Mouse (Mus musculus) T-helper 2 cell (primary cell): ENCODE measurements at regions not wholly inside any gene's neighbourhood (a gene's known extent, or its start where the extent isn't known, plus 50 kb on each side); places are given as distances from the start of the nearest gene placed in this dataset.

Experiments
- in situ Hi-C: fragments of 300-600 bp; cut with MboI, MseI; formaldehyde crosslinking; loops from one replicate; pipeline ENCODE4 v1.15.1; 2025; ENCODE audit warnings: high pct_unique_total_duplicates

DNA sequence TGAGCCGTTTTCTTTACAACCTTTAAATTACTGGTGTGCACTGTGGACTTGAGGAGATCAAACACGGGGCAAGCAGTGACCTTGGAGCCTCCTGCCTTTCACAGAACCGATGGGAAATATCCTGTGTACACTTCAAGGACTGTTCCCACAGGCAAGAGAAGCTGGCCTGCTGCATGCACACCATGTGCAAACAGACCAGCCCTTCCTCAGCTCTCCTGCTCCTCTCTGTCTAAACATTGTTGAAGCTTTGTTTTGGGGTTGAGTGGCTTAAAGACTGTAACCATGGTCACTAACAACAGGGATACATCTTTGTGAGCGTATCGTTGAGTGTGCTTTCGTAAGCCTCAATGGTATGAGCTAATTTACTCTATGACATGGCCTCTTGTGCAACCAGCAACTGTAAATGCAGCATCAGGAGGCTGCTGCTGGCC is 50.2 kb upstream of the Agps start:
- in situ Hi-C loops = loop anchor here (5.0 to 25.0 kb wide), 2 partner anchors 174 to 181 kb away; no protein-coding TSS in a partner anchor

DNA sequence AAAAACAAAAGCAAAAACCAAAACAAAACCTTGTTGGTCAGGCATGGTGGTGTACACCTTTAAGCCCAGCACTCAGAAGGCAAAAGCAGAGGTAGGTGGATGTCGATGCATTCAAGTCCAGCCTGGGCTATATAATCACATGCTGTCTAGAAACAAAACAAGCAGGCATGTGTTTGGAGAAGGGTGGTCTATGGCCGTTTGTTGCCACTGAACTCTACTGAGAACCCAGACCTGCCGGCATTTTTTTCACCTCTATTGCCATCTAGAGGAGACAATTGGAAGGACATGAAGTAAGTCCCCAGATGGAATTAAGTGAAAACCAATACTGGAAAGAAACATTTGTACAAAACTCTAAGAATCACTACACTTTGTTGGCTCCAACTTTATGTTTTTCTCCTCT is 50.9 kb upstream of the Agps start:
- in situ Hi-C loops = loop anchor here (5.0 to 25.0 kb wide), 2 partner anchors 174 to 181 kb away; no protein-coding TSS in a partner anchor

DNA sequence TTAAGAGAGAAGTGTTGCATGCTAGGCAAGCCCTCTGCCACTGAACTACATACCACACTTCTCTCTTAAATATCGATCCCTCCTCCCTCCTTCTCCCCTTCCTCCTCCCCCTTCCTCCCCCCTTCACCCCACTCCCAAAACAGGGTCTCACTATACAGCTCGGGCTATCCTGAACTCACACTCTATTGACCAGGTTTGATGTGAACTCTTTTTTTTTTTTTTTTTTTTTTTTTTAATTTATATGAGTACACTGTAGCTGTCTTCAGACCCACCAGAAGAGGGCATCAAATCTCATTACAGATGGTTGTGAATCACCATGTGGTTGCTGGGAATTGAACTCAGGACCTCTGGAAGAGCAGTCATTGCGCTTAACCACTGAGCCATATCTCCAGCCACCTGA is 53.3 kb upstream of the Agps start:
- in situ Hi-C loops = loop anchor here (25.0 kb wide), 1 partner anchor 184 kb away; no protein-coding TSS in a partner anchor

DNA sequence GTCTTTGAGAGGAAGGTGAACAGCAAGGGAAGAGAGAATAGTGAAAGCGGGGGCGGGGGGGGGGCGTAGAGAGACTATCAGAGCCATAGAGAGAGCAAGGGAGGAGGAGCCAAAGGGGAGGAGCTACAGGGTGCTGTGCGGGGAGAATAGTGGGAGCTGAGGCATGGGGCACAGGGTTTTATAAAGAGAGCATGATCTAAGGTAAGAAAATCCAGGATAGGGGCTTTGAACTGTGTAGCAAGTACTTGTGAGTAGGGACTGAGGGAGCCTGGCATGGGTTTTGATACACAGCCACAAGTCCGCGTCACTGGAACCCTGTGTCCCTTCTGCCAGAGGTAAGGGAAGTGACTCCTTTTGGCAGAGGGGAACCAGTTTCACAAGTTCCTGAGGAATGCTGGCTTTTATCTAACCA is 54.9 kb upstream of the Agps start:
- in situ Hi-C loops = loop anchor here (25.0 kb wide), 1 partner anchor 185 kb away; no protein-coding TSS in a partner anchor

DNA sequence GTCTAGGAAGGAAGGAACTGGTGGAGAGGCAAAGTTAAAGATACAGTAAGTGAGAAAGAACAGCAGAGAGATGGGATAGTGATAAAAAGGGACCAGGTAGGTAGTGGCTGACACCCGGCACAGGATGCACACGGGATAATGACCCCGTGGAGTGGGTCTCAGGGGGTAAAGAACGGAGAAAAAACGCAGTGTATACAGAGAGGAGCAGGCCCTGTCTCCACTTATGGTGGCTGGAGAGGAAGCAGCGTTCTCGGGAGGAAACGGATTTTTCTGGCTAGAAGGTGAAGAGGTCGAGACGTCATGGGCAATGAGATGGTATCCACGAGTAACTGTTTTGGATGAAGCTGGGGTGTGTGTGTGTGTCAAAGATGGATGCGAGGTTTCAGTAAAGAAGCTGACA is 55.4 kb upstream of the Agps start:
- in situ Hi-C loops = loop anchor here (25.0 kb wide), 1 partner anchor 186 kb away; no protein-coding TSS in a partner anchor

DNA sequence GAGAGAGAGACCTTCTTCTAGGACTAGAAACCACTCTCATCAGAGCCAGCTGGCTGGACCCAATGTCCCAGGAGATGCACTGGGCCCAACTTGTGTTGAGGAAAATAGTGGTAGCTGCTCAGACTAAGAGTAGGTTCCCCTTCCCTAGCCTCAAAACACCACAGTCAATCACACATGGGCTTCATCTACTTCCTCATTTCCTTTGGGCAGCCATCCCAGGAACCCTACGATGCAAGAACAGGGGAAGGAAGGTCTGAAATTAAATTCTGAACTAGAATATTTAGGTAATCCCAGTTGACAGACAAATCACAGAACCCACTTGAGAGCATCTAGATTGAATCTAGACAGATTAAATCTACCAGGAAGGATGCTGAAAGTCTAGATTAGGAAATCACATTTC is 56.8 kb upstream of the Agps start:
- in situ Hi-C loops = loop anchor here (25.0 kb wide), 1 partner anchor 187 kb away; no protein-coding TSS in a partner anchor

DNA sequence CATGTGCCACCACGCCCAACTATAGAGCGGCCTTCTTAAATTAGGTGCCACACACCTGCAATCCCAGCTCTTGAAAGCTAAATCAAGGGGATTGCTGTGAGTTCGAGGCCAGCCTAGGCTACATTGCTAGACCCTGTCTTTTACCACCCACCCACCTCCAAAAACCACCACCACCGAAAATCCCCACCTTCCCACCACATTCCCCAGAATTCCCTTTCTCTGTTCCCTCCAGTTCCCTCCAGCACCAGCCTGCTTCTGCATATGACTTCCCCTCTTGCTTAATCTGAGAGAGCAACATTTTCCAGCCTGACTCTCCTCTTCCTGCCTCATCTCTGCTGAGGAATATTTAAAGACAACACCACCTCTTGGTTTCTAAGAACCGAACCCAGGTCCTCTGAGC is 58.5 kb upstream of the Agps start:
- in situ Hi-C loops = no loop called here

DNA sequence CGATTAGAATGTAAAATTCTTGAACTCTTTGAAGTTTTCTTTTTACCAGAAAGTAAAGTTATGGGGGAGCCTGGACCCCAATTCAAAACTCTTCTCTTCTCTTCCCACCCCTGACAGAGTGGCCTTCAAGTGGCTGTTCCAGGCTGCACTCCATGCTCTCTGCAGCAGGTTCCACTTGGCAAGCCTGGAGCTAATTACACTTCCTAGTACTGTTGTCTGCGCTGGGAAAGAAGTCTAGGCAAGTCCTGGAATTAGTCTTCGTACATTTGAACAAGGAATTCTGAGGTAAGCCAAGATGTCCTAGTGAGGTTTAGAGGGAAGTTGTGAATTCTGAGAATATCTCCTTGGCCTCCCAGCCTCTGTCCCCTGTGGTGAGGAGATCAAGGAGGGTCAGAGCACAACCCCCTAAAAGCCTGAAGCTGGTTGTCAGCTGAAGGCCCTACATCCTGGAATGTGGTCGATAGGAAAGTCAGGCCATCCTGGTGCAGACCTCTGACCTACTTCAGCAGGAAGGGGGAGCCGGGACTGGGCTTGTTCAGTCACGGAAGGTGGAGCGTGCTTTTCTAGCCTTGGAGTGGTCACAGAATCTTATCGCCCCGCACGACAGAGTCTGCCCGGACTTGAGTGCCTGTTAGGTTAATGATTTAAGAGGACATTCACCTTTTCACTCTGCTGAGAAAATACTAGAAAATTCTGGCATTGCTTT is 59.6 kb upstream of the Agps start:
- in situ Hi-C loops = no loop called here

DNA sequence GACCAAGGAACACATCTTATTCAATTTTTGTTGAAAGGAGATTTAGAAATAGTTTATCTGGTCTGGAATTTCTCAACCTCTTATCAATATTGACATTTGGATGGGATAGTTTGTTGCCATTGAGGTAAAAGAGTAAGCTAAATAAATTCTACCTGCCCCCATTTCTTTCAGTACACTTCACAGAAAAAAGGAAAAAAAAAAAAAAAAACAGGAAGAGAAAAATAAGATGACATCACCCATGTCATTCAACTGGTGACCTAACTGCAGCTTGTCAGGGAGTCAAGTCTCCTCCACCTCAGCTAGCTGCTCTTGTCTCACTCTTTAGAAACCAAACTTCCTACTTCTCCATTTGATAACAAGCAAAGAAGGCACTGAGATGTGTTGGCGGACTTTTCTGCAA is 61.3 kb upstream of the Agps start:
- in situ Hi-C loops = no loop called here

DNA sequence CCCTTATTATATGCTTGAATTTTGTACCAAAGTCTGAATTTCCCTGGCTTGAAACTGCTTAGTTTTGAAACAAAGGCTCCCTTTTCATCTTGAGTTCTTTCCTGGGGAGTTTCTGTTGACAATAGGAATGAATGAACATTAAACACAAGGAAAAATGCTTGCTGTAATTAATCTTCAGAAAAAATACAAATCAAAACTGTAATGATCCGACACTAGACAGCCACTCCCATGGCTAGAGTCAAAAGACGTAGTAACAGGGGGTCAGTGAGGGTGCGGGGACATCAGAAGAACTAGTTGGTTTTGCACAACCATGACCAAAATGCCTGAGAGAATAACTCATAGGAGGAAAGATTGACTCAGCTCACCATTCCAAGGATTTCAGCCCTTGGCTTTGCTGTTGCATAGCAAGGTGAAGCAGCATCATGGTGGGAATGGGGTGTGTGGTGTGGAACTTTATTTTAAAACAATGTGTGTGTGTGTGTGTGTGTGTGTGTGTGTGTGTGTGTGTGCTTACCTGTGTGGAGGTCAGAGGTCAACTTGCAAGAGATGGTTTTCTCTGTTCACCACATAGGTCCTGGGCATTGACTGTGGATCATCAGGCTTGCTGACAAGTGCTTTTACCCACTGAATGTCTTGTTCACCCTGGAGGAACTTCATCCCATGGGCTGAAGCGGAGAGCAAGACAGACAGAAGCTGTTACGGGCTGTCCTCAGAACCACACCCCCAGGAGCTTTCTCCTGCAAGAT is 63.2 kb upstream of the Agps start:
- in situ Hi-C loops = no loop called here

DNA sequence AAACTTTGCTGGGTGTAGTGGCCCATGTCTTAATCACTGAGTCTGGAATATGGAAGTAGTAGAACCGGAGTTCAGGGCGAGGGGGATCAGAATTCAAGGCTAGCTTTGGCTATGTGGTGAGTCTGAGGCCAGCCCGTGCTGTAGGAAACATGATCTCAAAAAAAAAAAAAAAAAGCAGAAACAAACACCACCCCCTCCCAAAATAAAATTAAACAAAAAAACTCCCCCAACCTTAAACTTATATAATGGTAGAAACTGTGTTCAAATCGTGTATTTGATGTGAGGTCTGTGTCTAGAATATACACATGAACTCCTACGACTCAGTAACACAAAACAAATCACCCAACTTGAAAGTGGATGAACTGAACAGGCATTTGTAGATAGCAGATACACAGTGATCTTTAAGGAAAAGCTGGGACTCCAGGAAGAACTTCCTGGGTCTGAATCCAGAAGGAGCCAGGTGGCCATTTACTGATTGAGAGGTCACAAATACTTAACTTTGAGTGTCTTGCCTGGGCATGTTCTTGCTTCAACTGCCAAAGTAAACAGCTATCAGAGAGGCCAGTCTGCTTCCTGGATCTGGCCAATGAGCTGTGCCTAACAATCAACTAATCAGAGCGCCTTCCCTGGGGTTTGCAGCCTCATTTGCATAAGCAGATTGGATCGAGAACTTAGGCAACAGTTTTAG is 63.6 kb upstream of the Nfe2l2 start:
- in situ Hi-C loops = no loop called here

DNA sequence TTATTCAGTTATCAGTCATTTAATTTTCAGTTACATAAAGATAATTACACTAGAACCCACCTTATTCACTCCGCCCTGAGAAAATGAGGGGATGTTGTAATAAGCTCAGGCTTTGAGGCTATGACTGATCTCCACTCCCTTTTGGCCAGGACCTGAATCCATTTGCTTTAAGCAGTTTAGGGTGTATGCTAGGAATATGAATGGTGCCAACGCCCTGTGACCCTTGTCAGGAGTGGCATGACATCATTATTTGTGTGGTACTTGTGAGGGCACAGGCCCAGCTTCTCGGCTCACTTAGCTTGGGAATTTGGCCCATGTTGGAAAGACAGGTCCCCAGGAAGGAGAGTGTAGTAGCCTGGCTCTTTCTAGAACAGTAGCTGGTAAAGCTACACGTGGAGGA is 61.0 kb upstream of the Nfe2l2 start:
- in situ Hi-C loops = no loop called here

DNA sequence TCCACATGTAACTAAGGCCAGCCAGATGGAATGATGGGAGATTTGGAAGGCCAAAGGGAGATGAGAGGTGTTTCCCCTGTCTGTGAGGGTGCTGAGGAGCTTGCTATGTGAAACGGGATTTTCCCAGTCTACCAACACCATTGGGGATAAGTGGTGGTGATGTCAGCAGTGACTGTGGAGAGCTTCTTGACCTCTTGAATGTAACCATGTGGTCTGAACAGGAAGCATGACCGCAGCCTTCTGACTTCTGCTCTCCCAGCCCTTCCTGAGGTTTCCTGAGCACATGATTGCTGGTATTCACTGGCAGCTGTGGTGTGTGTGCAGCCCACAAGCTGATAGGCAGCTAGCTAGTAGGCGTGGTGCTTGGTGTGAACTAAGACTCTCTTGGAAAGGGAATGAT is 58.8 kb upstream of the Nfe2l2 start:
- in situ Hi-C loops = no loop called here

DNA sequence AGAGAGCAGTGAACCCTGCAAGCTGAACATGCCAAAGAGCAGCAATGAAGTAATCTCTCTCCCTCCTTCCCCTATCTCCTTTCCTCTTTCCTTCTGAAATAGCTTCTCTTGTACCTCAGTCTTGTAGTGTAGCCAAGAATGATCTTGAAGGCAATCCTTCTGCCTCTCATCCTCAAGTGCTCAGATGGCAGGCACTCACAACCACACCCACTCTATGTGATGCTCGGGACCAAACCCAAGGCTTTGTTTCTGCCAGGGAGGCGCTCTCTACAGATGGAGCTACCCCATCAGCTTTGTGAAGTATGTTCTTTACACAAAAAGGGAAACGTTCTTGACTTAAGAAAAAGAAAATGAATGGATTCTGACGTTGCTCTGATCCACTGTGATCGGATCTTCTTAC is 57.6 kb upstream of the Nfe2l2 start:
- in situ Hi-C loops = no loop called here

DNA sequence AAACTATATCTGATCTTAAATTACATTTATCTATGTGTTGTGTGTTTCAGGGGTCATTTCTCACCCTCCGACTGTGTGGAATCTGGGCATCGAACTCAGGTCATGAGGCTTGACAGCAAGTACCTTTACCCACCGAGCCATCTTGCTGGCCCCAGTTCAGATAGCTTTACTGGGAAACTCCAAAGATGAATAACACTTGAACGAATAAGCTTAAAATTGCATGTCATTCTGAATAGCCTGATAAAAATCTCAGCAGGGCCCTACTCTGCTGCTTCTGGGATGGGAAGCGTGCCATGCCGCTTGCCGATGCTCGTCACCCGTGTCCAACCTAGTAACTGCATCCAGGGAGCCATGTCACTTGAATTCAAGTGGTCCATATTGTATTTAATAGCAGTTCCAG is 57.2 kb upstream of the Nfe2l2 start:
- in situ Hi-C loops = no loop called here

DNA sequence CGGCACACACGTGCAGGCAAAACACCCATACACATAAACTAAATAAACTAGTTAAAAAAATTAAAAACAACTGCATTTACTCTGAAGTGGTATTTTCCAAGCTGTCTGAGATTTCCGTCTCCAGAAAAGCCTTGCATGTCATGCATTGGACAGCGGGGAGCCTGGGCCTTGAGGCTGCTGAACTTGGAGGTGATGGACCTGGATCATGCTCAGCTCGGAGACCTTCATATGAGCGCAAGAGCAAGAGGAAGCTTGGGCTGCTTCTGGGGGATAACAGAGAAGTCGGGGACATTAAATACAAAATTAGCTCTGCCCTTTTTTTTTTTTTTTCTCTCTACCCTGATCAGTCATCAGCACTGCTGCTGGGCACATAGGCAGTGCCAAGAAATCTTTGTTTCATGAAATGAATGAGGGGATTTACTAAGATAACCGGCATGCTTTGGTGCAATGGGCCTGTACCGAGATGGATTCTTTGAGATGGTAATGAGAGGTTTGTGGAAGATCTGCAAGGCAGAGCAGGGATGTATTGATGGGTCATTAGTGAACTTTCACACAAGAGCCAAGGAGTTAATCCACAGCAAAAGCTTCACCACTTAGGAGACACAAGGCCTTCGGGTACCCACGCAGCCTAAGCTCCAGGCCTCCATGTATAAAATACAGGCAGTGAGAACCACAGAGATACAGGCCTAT is 54.9 kb upstream of the Nfe2l2 start:
- in situ Hi-C loops = no loop called here

DNA sequence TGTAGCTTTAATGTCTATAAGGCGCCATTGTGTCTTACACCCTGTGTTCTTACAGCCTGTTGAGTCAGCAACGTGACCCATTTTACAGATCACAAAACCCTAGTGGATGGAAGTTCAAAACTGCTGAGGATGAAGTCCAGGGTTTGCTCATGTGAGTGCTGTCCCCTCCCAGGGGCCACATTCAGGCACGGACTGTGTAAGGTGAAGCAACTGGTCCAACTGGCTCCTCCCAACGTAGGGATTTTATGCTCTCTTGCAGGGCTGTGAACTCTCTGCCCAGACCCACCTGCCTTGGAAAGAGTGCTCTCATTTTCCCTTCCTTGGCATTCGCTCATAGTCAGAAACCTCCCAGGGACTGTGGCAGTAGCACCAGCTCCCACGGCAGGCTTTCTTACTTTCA is 53.8 kb upstream of the Nfe2l2 start:
- in situ Hi-C loops = no loop called here

DNA sequence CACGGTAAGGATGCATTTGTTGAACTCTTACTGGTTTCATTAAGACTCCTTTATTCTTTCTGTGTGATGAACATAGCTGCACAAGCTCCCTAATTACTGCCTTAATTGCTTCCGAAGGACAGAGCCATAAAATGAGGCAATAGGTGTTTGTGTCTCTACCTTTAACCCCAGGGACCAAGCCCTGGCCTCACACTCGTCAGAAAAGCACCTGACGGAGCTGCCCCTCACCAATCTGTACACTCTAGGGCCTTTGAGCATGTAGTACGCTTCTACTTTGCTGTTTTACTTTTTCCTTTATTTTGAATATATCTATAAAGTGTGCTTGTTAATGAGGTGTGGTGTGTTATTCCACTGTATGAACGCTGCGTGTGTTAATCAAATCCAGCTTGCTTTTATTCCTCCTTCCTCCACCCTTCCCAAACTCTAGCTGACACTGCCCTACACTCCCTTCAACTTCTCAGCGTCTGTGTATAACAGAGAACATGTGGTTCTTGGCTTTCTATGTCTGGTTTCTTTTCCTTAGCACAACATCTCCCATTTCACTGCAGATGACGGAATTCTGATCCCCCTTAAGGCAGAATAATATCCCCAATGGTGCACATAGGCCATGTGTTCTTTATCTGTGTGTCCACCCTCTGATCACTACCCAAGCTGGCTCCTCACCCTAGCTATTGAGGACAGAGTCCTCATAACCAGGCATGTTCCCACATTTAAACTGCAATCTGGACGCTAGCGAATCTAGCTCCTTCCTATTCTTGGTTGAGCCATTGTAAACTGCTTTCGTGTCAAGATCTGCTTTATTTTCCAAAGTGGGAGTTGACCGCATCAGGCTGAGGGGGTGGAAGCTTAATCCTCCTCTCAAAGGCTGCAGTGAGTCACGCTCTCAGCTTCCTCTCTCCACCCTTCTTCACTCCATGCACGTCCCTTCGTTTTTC is 52.5 kb upstream of the Nfe2l2 start:
- in situ Hi-C loops = no loop called here

DNA sequence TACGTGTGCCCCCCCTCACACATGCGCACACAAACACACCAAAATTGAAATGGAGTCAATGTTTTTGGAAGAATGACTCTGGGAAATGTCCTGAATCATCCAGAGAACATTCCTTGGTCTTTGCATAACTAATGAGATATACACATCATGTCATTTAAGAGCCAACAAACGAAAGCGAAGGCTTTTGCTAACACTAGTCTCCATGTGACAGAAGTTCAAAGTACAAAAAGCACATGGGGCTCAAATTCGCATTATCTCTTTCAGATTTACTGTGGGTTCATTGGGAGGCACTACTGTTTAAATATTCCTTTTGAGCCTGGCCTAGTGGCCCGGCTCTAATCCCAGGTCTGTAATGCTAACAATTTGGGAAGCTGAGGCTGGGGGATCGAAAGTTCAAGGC is 50.2 kb upstream of the Nfe2l2 start:
- in situ Hi-C loops = no loop called here
